Mouse (Mus musculus): ENCODE data around the gene B3gnt9. TPM values are rescaled to one million over a fixed set of nuclear protein-coding genes. Genes with fewer than 3 reads are reported as not detected.

The B3gnt9 gene
- polyA plus RNA-seq, 1 experiment from 2014 or later = 3.6 TPM

GRCm38 (mm10) chr8:105223850-105224249, 31.1 kb downstream of the B3gnt9 start:
- H3K4me2 ChIP-seq (ENCODE audit: low read depth) = no peak overlapping the region; the same call in 1 of the 2 replicates
- H3K27ac ChIP-seq (ENCODE audit: low read depth, low read length) = no peak overlapping the region
- WGBS = 82% methylated on average over 7 of the region's 7 CpGs
- DNase-seq (ENCODE audit: low spot score) = no peak
- no peaks in the 10 kb centered on the region for H3K27me3 ChIP-seq (ENCODE audit: control insufficient read depth, insufficient read depth, low read length)
- H3K9ac ChIP-seq (ENCODE audit: low read length) = no peak overlapping the region
- no peak overlapping the region for H3K4me3 ChIP-seq (ENCODE audit: low read depth, low read length)
- H3K36me3 ChIP-seq (ENCODE audit: control insufficient read depth, insufficient read depth, low read length) = no peaks in the 10 kb centered on the region
- H3K4me1 ChIP-seq (ENCODE audit: control insufficient read depth, insufficient read depth, low read length) = peaks cover 14% of the 10 kb centered on the region
- no peaks in the 10 kb centered on the region for H3K9me3 ChIP-seq (ENCODE audit: control insufficient read depth, low read length)
- ATAC-seq (ENCODE audit: insufficient read depth, low FRiP score, low TSS enrichment) = no peak

- no peaks in the 10 kb centered on the region for H3K27me3 ChIP-seq (ENCODE audit: control insufficient read depth, insufficient read depth, low read length)
- WGBS = 83% methylated on average over 5 of the region's 5 CpGs
- no peak overlapping the region for H3K4me2 ChIP-seq (ENCODE audit: low read depth)
- H3K9me3 ChIP-seq (ENCODE audit: control insufficient read depth, low read length) = no peaks in the 10 kb centered on the region
- no peaks in the 10 kb centered on the region for H3K4me1 ChIP-seq (ENCODE audit: control insufficient read depth, insufficient read depth, low read length)
- peak; percentile 37 for DNase-seq (ENCODE audit: low spot score)
- H3K36me3 ChIP-seq (ENCODE audit: control insufficient read depth, insufficient read depth, low read length) = no peaks in the 10 kb centered on the region
- H3K9ac ChIP-seq (ENCODE audit: low read length) = no peak overlapping the region
- no peak for ATAC-seq (ENCODE audit: insufficient read depth, low FRiP score, low TSS enrichment)
- no peak overlapping the region for H3K27ac ChIP-seq (ENCODE audit: low read depth, low read length)
- no peak overlapping the region for H3K4me3 ChIP-seq (ENCODE audit: low read depth, low read length)
Measured at GRCm38 (mm10) chr8:105217926-105218522, 36.9 kb downstream of the B3gnt9 start.

GRCm38 (mm10) chr8:105214104-105214503, 40.8 kb downstream of the B3gnt9 start:
- Histone ChIP-seq H3K27ac (ENCODE audit: low read depth, low read length) (no peak overlapping the region), H3K9ac (ENCODE audit: low read length) (no peak overlapping the region), H3K27me3 (ENCODE audit: control insufficient read depth, insufficient read depth, low read length) (no peaks in the 10 kb centered on the region), H3K9me3 (ENCODE audit: control insufficient read depth, low read length) (no peaks in the 10 kb centered on the region), H3K4me2 (ENCODE audit: low read depth) (no peak overlapping the region), H3K4me1 (ENCODE audit: control insufficient read depth, insufficient read depth, low read length) (no peaks in the 10 kb centered on the region), H3K4me3 (ENCODE audit: low read depth, low read length) (no peak overlapping the region), H3K36me3 (ENCODE audit: control insufficient read depth, insufficient read depth, low read length) (no peaks in the 10 kb centered on the region)
- ATAC-seq (ENCODE audit: insufficient read depth, low FRiP score, low TSS enrichment) = no peak
- no peak for DNase-seq (ENCODE audit: low spot score)
- 91% methylated on average over 5 of the region's 5 CpGs for WGBS

DNA sequence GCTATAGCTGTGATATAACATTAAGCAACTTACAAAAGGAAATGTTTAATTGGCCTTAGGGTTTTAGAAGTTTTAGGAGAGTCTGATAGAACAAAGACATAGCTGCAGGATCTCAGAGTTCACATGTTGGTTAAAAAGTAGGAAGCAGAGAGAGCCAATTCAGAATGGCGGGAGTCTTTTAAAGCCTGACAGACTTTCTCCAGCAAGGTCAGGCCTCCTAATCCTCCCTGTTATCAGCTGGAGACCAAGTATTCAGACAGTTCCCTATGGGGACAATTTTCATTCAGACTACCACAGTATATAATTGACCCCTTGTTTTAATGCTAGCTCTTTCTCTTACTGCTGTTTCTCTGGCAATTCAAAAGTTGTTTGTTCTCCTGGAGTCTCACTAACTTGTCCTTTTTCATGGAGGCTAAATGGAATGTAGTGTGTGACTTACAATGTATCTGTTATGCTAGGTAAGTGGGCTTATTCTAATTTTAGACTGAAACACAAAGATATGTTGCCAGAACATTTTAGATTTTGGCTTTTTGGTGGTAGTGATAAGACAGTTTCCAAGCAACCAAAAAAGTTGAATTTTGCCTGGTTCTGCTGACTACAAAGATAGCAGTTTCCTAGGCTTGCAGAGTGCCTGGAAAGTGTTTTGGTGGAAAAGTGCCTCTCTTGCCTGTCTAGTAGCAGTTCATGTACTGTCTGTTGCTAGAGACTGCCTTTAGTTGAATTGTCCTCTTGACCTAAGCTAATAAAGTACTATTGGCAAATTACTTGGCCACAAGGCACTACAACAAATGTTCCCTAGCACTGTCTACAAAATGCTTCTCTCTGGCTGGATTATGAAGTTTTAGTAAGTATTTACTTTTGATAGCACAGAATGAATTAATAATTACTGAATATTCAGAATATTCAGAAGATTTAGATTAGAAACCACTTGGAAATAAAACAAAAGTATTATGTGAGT, 45.5 kb downstream of the B3gnt9 start:
- Histone ChIP-seq H3K27me3 (ENCODE audit: control insufficient read depth, insufficient read depth, low read length) (no peaks in the 10 kb centered on the region), H3K9ac (ENCODE audit: low read length) (no peak overlapping the region), H3K4me3 (ENCODE audit: low read depth, low read length) (no peak overlapping the region), H3K4me2 (ENCODE audit: low read depth) (no peak overlapping the region), H3K4me1 (ENCODE audit: control insufficient read depth, insufficient read depth, low read length) (no peaks in the 10 kb centered on the region), H3K36me3 (ENCODE audit: control insufficient read depth, insufficient read depth, low read length) (no peaks in the 10 kb centered on the region), H3K9me3 (ENCODE audit: control insufficient read depth, low read length) (no peaks in the 10 kb centered on the region), H3K27ac (ENCODE audit: low read depth, low read length) (no peak overlapping the region)
- DNase-seq (ENCODE audit: low spot score) = no peak
- no peak for ATAC-seq (ENCODE audit: insufficient read depth, low FRiP score, low TSS enrichment)
- 72% methylated on average over 1 of the region's 1 CpGs for WGBS

GRCm38 (mm10) chr8:105207675-105208273, 47.2 kb downstream of the B3gnt9 start:
- H3K27me3 ChIP-seq (ENCODE audit: control insufficient read depth, insufficient read depth, low read length) = no peaks in the 10 kb centered on the region

DNA sequence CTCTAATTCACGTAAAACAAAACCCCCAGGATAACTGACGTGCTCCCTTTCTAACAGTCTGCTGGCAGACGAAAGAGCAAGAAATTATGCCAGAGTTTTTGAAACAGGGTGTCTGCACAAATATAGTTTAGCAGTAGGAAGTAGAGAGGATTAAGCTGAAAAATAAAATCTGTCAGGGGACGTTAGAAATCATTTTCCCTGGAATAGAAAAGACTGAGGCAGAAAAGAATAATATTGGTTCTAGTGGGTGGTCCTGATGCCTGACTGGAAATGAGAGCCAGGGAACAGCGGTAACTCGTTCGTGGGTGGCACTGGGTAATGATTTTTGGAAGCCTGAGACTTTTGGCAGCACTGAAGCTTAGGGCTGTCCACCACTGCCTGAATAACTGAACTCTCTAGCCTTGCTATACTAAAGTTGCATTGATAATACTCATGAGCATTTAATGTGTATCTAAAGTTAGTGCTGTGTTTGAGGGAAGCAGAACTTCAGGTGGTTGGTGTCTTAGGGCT, 48.1 kb downstream of the B3gnt9 start:
- Histone ChIP-seq H3K9ac (ENCODE audit: low read length) (no peak overlapping the region), H3K4me1 (ENCODE audit: control insufficient read depth, insufficient read depth, low read length) (no peaks in the 10 kb centered on the region), H3K4me2 (ENCODE audit: low read depth) (no peak overlapping the region), H3K27ac (ENCODE audit: low read depth, low read length) (no peak overlapping the region), H3K27me3 (ENCODE audit: control insufficient read depth, insufficient read depth, low read length) (no peaks in the 10 kb centered on the region), H3K4me3 (ENCODE audit: low read depth, low read length) (no peak overlapping the region), H3K9me3 (ENCODE audit: control insufficient read depth, low read length) (no peaks in the 10 kb centered on the region), H3K36me3 (ENCODE audit: control insufficient read depth, insufficient read depth, low read length) (no peaks in the 10 kb centered on the region)
- ATAC-seq (ENCODE audit: insufficient read depth, low FRiP score, low TSS enrichment) = no peak
- no peak for DNase-seq (ENCODE audit: low spot score)
- 78% methylated on average over 7 of the region's 7 CpGs for WGBS

More at GRCm38 (mm10) chr8:105207675-105208273, 47.2 kb downstream of the B3gnt9 start:
- Histone ChIP-seq H3K4me2 (ENCODE audit: low read depth) (no peak overlapping the region), H3K4me3 (ENCODE audit: low read depth, low read length) (no peak overlapping the region), H3K4me1 (ENCODE audit: control insufficient read depth, insufficient read depth, low read length) (no peaks in the 10 kb centered on the region), H3K36me3 (ENCODE audit: control insufficient read depth, insufficient read depth, low read length) (no peaks in the 10 kb centered on the region), H3K9me3 (ENCODE audit: control insufficient read depth, low read length) (no peaks in the 10 kb centered on the region), H3K9ac (ENCODE audit: low read length) (no peak overlapping the region), H3K27ac (ENCODE audit: low read depth, low read length) (no peak overlapping the region)
- 89% methylated on average over 2 of the region's 2 CpGs for WGBS
- no peak for ATAC-seq (ENCODE audit: insufficient read depth, low FRiP score, low TSS enrichment)
- DNase-seq (ENCODE audit: low spot score) = no peak

- H3K9ac ChIP-seq (ENCODE audit: low read length) = no peak overlapping the region
- ATAC-seq (ENCODE audit: insufficient read depth, low FRiP score, low TSS enrichment) = no peak
- H3K4me1 ChIP-seq (ENCODE audit: control insufficient read depth, insufficient read depth, low read length) = no peaks in the 10 kb centered on the region
- no peak overlapping the region for H3K27ac ChIP-seq (ENCODE audit: low read depth, low read length)
- no peaks in the 10 kb centered on the region for H3K36me3 ChIP-seq (ENCODE audit: control insufficient read depth, insufficient read depth, low read length)
- no peak overlapping the region for H3K4me2 ChIP-seq (ENCODE audit: low read depth)
- H3K9me3 ChIP-seq (ENCODE audit: control insufficient read depth, low read length) = no peaks in the 10 kb centered on the region
- no peak for DNase-seq (ENCODE audit: low spot score)
- 80% methylated on average over 1 of the region's 1 CpGs for WGBS
- H3K4me3 ChIP-seq (ENCODE audit: low read depth, low read length) = no peak overlapping the region
- no peaks in the 10 kb centered on the region for H3K27me3 ChIP-seq (ENCODE audit: control insufficient read depth, insufficient read depth, low read length)
Measured at GRCm38 (mm10) chr8:105205748-105206147, 49.2 kb downstream of the B3gnt9 start.
